Mouse (Mus musculus) heart, embryonic 10.5 days (tissue): ENCODE data around the gene Gm6904. TPM values are rescaled to one million over a fixed set of nuclear protein-coding genes. Genes with fewer than 3 reads are reported as not detected.
A peak's percentile ranks its signal among the peaks of the same experiment; 100 is the strongest.
"Not testable (repeated sequence)": the region's sequence is repeated elsewhere in the genome, so short reads cannot be mapped to it uniquely, and the experiment has no call there.

Source experiments
- DNase-seq: peaks from one replicate; pipeline ENCODE4 v3.0.0-alpha.2; 2017; ENCODE audit warnings: low spot score
- H3K27ac ChIP-seq: fragments of 300-500 bp; sonication (generic); 2 replicates; pipeline ENCODE4 v1.5.1; 2016; ENCODE audit warnings: mild to moderate bottlenecking
- H3K27me3 ChIP-seq: fragments of 300-500 bp; sonication (generic); 2 replicates; pipeline ENCODE4 v1.6.1; 2016; ENCODE audit warnings: mild to moderate bottlenecking; ENCODE audit not compliant: poor library complexity, insufficient read depth, severe bottlenecking
- H3K36me3 ChIP-seq: fragments of 300-500 bp; sonication (generic); 2 replicates; pipeline ENCODE4 v1.6.1; 2016; ENCODE audit warnings: mild to moderate bottlenecking, moderate library complexity
- H3K4me1 ChIP-seq: fragments of 300-500 bp; sonication (generic); 2 replicates; pipeline ENCODE4 v1.6.1; 2016; ENCODE audit warnings: mild to moderate bottlenecking
- H3K4me3 ChIP-seq: fragments of 300-500 bp; sonication (generic); 2 replicates; pipeline ENCODE4 v1.5.1; 2016; ENCODE audit warnings: mild to moderate bottlenecking, moderate library complexity
- H3K9me3 ChIP-seq: fragments of 300-500 bp; sonication (generic); 2 replicates; pipeline ENCODE4 v1.6.1; 2016; ENCODE audit warnings: mild to moderate bottlenecking, moderate library complexity
- WGBS: fragments of 180-500 bp; shearing (Covaris S2); methylation state at CpG from one replicate; pipeline ENCODE4 v1.1.7; 2016; 5-methylcytosine and 5-hydroxymethylcytosine counted together
- polyA plus RNA-seq: library from polyadenylated mRNA; unstranded; fragments of >200 nt; fragmentation: Nextera tagmentation; extraction: Ambion mirVana; gene quantifications from 2 replicates; pipeline ENCODE4 v1.2.1, GENCODE M21; 2016

Gene Gm6904
- polyA plus RNA-seq: not detected in 2 replicates

DNA sequence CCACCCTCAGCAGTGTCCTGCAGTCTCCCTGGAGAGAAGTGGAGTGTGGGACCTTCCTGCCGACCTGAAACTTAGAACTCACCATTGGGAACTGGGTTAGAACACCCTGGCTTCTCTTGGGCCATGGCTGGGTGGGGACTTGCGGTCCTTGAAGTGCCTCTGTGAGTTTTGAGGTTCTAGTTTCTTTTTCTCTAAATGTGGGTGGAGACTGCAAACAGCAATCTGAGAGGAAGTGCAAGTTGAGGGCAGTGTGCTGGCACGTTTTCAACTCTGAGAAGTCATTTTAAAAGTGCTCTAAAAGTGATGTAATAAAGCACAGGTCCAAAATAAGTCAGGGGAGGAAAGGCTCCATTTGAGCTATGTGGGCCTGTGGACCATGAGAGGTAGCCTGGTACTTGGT lies at the start of gene Gm6904:
Gene Gm6904, minus strand, starts transcription at position 161 of the 400 bp plus-strand sequence.
- peak; percentile 66 for DNase-seq
- H3K4me1 ChIP-seq: no peaks in the 10 kb centered on the region
- H3K4me3 ChIP-seq: no peak within 1 kb of the TSS
- no peaks in the 10 kb centered on the region for H3K27me3 ChIP-seq
- H3K27ac ChIP-seq: no peak within 1 kb of the TSS
- H3K36me3 ChIP-seq: no peaks in the 10 kb centered on the region
- no peaks in the 10 kb centered on the region for H3K9me3 ChIP-seq
- 71% methylated on average over 3 of the region's 3 CpGs for WGBS

- H3K36me3 ChIP-seq, H3K4me1 ChIP-seq, DNase-seq, H3K27me3 ChIP-seq, H3K4me3 ChIP-seq, H3K9me3 ChIP-seq, H3K27ac ChIP-seq: not testable (repeated sequence)
- WGBS: 52% methylated on average over 1 of the region's 1 CpGs
These were observed 37.4 kb upstream of the Gm6904 start, which contains the start of gene Phf11a for GRCm38 (mm10) chr14:59297391-59297790. Gene Phf11a (minus strand): TSS chr14:59297522.

DNA sequence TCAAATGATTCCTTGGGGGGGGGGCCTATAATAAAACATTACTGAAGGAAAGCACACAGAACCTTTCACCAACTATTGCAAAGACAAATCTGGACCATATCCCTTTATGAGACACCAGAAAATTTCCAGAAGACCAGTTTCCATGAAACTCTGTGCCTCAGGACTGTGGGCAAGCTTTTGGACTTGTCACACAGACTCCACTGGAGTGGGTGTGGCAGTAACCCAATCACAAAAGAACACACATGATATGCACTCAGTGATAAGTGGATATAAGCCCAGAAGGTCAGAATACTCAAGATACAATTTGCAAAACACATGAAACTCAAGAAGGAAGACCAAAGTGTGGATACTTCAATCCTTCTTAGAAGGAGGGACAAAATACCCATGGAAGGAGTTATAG lies 31.8 kb upstream of the Gm6904 start:
- H3K4me3 ChIP-seq, H3K9me3 ChIP-seq, H3K36me3 ChIP-seq, H3K27ac ChIP-seq, H3K4me1 ChIP-seq, DNase-seq, H3K27me3 ChIP-seq: not testable (repeated sequence)

GRCm38 (mm10) chr14:59274961-59275360 lies 14.9 kb upstream of the Gm6904 start:
- not testable (repeated sequence) for DNase-seq, H3K4me3 ChIP-seq, H3K27ac ChIP-seq, H3K36me3 ChIP-seq, H3K27me3 ChIP-seq, H3K9me3 ChIP-seq, H3K4me1 ChIP-seq
- WGBS: 81% methylated on average over 4 of the region's 4 CpGs

DNA sequence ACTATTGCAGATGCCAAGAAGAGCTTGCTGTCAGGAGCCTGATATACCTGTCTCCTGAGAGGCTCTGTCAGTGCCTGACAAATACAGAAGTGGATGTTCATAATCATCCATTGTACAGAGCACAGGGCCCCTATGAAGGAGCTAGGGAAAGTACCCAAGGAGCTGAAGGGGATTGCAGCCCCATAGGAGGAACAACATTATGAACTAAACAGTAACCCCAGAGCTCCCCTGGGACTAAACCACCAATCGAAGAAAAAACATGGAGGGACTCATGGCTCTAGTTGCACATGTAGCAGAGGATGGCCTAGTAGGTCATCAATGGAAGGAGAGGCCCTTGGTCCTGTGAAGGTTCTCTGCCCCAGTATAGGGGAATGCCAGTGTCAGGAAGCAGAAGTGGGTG lies 4.2 kb downstream of the Gm6904 start:
- not testable (repeated sequence) for H3K4me1 ChIP-seq, H3K4me3 ChIP-seq, H3K36me3 ChIP-seq, H3K9me3 ChIP-seq, H3K27ac ChIP-seq, H3K27me3 ChIP-seq, DNase-seq
- 82% methylated on average over 1 of the region's 1 CpGs for WGBS

GRCm38 (mm10) chr14:59250350-59250749 lies 9.7 kb downstream of the Gm6904 start:
- H3K4me1 ChIP-seq, H3K27me3 ChIP-seq, DNase-seq, H3K4me3 ChIP-seq, H3K36me3 ChIP-seq, H3K9me3 ChIP-seq, H3K27ac ChIP-seq: not testable (repeated sequence)
- WGBS: 57% methylated on average over 5 of the region's 5 CpGs

GRCm38 (mm10) chr14:59233635-59234034 lies 26.4 kb downstream of the Gm6904 start:
- H3K36me3 ChIP-seq: peaks cover 83% of the 10 kb centered on the region
- no peaks in the 10 kb centered on the region for H3K27me3 ChIP-seq
- H3K9me3 ChIP-seq: no peaks in the 10 kb centered on the region
- no peak overlapping the region for H3K27ac ChIP-seq
- WGBS: 92% methylated on average over 9 of the region's 9 CpGs
- DNase-seq: no peak
- H3K4me1 ChIP-seq: no peaks in the 10 kb centered on the region
- no peak overlapping the region for H3K4me3 ChIP-seq

GRCm38 (mm10) chr14:59232003-59232402 lies 28.0 kb downstream of the Gm6904 start:
- DNase-seq: no peak
- Histone ChIP-seq H3K36me3 (peaks cover 81% of the 10 kb centered on the region), H3K27me3 (no peaks in the 10 kb centered on the region), H3K4me1 (no peaks in the 10 kb centered on the region), H3K9me3 (no peaks in the 10 kb centered on the region), H3K4me3 (no peak overlapping the region), H3K27ac (no peak overlapping the region)
- 47% methylated on average over 5 of the region's 5 CpGs for WGBS

DNA sequence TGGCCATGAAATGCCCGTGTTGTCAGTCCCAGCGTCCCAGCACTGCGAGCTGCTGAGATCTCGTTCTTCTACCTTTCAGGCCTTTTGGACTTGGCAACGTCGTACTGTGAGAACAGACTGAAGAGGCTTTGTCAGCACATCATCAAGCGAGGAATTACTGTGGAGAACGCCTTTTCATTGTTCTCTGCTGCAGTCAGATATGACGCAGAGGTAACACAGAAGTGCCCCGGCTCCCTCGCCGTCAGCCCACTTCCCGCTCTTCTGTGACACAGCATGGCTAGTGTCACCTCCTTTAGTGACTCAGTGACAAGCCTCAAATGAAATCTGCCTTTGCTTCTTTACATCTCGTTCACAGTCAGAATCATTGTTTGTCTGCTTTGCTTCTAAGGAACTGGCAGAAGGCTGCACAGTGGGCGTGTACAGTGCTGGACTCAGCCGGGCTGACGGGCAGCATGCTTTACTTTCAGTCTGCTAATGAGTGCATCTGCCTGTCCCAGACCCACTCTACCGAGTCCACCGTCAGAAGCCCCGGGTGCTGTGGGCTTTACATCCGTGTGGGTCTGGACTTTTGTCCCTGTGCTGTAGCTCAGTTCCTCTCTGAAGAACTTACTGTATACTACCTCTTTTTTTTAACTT lies 29.6 kb downstream of the Gm6904 start:
- Histone ChIP-seq H3K27ac (no peak overlapping the region), H3K27me3 (no peaks in the 10 kb centered on the region), H3K4me1 (no peaks in the 10 kb centered on the region), H3K36me3 (peaks cover 83% of the 10 kb centered on the region), H3K9me3 (no peaks in the 10 kb centered on the region), H3K4me3 (no peak overlapping the region)
- 64% methylated on average over 21 of the region's 21 CpGs for WGBS
- DNase-seq: peak; percentile 78

DNA sequence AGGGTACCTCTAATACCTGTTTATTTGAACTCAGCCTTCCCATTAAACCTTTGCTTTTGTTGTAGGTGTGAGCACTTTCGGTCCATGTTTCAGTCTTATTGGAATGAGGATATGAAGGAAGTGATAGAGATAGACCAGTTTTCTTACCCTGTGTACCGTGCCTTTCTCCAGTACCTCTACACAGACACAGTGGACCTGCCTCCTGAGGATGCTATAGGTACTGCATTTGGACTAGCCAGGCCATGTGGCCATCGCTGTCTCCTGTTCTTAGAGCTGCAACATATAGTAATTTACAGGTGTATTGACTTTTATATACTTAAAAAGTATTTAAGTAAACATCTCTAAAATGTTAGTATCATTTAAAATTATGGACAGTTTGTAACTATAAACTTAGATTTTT lies 30.2 kb downstream of the Gm6904 start:
- no peaks in the 10 kb centered on the region for H3K9me3 ChIP-seq
- DNase-seq: no peak
- 93% methylated on average over 3 of the region's 3 CpGs for WGBS
- no peak overlapping the region for H3K4me3 ChIP-seq
- peaks cover 82% of the 10 kb centered on the region for H3K36me3 ChIP-seq
- no peak overlapping the region for H3K27ac ChIP-seq
- no peaks in the 10 kb centered on the region for H3K27me3 ChIP-seq
- H3K4me1 ChIP-seq: no peaks in the 10 kb centered on the region

DNA sequence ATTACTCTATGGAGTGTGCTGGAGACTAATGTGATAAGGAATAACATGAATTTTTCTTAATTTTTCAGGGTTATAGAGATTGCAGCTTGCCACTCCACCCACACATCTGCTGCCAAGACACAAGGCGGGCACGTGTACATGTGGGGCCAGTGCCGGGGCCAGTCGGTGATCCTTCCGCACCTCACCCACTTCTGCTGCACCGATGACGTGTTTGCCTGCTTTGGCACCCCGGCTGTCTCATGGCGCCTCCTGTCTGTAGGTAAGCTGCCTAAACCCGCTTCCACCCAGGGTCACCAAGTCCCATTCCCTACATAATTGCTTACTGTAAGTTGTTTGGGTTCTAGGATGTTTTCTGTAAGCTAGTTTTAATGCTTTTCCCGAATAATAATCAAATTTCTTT lies 33.8 kb downstream of the Gm6904 start:
- no peaks in the 10 kb centered on the region for H3K4me1 ChIP-seq
- no peaks in the 10 kb centered on the region for H3K27me3 ChIP-seq
- no peak overlapping the region for H3K4me3 ChIP-seq
- WGBS: 91% methylated on average over 11 of the region's 11 CpGs
- no peaks in the 10 kb centered on the region for H3K9me3 ChIP-seq
- DNase-seq: no peak
- H3K27ac ChIP-seq: no peak overlapping the region
- H3K36me3 ChIP-seq: peaks cover 83% of the 10 kb centered on the region

DNA sequence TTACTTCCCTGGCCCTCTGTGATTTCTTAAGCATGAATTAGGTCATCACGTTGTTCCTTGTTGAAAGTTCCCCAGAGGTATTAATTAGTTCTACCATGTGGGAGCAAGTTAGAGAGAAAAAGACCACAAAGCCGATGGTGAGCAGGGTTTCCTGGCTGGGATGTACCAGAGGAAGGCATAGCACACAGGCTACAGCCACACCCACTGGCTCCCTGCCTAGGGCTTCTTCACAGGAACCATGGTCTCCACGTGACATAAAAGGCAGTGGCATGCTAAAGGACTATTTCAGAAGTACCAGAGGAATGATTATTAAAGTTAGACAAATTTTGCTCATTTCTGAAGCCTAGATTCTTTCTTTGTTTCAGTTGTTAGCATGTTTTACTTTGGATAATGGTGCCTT lies 40.8 kb downstream of the Gm6904 start:
- no peak overlapping the region for H3K4me3 ChIP-seq
- 82% methylated on average over 3 of the region's 3 CpGs for WGBS
- H3K27ac ChIP-seq: no peak overlapping the region
- H3K4me1 ChIP-seq: no peaks in the 10 kb centered on the region
- no peak for DNase-seq
- H3K36me3 ChIP-seq: peaks cover 74% of the 10 kb centered on the region
- no peaks in the 10 kb centered on the region for H3K27me3 ChIP-seq
- H3K9me3 ChIP-seq: no peaks in the 10 kb centered on the region

DNA sequence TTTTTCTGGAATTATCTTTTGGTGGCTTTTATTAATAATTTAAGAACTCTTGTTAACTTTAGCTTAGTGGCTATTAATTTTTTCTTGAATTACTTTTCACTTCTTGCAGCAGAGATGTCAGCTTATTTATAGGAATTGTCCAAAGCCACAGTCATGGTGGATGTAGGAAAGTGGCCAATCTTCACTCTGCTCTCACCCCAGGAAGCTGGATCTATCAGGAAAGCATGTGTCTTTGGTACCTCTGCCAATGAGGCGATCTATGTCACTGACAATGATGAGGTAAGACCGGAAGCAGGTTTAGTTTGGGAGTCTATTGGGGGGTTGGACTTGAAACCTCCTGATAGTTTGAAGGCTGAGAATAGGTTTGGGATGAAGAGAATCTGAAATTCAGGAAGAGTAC lies 50.2 kb downstream of the Gm6904 start:
- no peak overlapping the region for H3K27ac ChIP-seq
- H3K4me1 ChIP-seq: peaks cover 15% of the 10 kb centered on the region
- DNase-seq: no peak
- H3K36me3 ChIP-seq: peaks cover 26% of the 10 kb centered on the region
- H3K4me3 ChIP-seq: no peak overlapping the region
- H3K9me3 ChIP-seq: no peaks in the 10 kb centered on the region
- 87% methylated on average over 2 of the region's 2 CpGs for WGBS
- no peaks in the 10 kb centered on the region for H3K27me3 ChIP-seq

DNA sequence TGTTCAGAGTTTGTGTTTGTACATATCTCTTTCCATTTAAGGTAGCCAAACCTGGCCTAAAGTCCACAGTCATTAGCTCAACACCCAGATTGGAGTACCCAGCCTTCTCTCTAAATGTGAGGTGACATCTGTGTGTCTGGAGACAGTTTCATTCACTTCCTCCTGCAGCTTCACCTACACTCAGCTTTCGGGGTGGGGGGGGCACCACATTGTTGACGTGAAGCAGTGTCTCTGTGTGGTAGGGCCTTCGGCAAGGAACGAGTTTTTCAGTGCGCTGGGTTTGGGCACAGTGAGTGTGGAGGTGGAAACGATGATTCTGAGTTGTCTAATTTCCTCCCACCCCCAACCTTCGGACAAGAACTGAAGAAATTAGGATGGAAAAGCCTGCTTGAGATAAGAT lies 51.0 kb downstream of the Gm6904 start:
- WGBS: 85% methylated on average over 7 of the region's 7 CpGs
- H3K27me3 ChIP-seq: no peaks in the 10 kb centered on the region
- no peak for DNase-seq
- peaks cover 23% of the 10 kb centered on the region for H3K4me1 ChIP-seq
- no peak overlapping the region for H3K27ac ChIP-seq
- H3K4me3 ChIP-seq: no peak overlapping the region
- H3K36me3 ChIP-seq: peaks cover 24% of the 10 kb centered on the region
- H3K9me3 ChIP-seq: no peaks in the 10 kb centered on the region
